Mouse (Mus musculus) heart, embryonic 16.5 days (tissue): ENCODE measurements around the gene Zfp148. TPM values are rescaled to one million over a fixed set of nuclear protein-coding genes. Genes with fewer than 3 reads are reported as not detected.

Experiments used
- ATAC-seq: fragments of 200-750 bp; cut with Nextera tagmentation; replicated peaks from 2 replicates; pipeline ENCODE4 v1.8.0; 2017; ENCODE audit warnings: moderate number of reproducible peaks; ENCODE audit not compliant: insufficient read depth, low FRiP score; ENCODE audit errors: extremely low read depth
- H3K27ac ChIP-seq: fragments of 300-500 bp; sonication (generic); 2 replicates; pipeline ENCODE4 v1.5.1; 2014; ENCODE audit warnings: mild to moderate bottlenecking, low read length, control low read depth, moderate library complexity
- H3K27me3 ChIP-seq: fragments of 300-500 bp; sonication (generic); 2 replicates; pipeline ENCODE4 v1.6.1; 2014; ENCODE audit warnings: low read length, mixed read lengths; ENCODE audit not compliant: control insufficient read depth, insufficient read depth
- H3K36me3 ChIP-seq: fragments of 300-500 bp; sonication (generic); 2 replicates; pipeline ENCODE4 v1.6.1; 2014; ENCODE audit not compliant: control insufficient read depth, insufficient read depth
- H3K4me1 ChIP-seq: fragments of 300-500 bp; sonication (generic); 2 replicates; pipeline ENCODE4 v1.6.1; 2014; ENCODE audit warnings: low read length, mixed read lengths; ENCODE audit not compliant: control insufficient read depth, insufficient read depth
- H3K4me2 ChIP-seq: fragments of 300-500 bp; sonication (generic); 2 replicates; pipeline ENCODE4 v1.6.1; 2014; ENCODE audit warnings: low read depth, mild to moderate bottlenecking, control low read depth, low read length
- H3K4me3 ChIP-seq: fragments of 300-500 bp; sonication (generic); 2 replicates; pipeline ENCODE4 v1.5.1; 2014; ENCODE audit warnings: mild to moderate bottlenecking, control low read depth, low read length
- H3K9ac ChIP-seq: fragments of 300-500 bp; sonication (generic); 2 replicates; pipeline ENCODE4 v1.6.1; 2014; ENCODE audit warnings: low read length, control low read depth
- H3K9me3 ChIP-seq: fragments of 300-500 bp; sonication (generic); replicated peaks from 2 replicates; pipeline ENCODE4 v1.6.1; 2016; ENCODE audit warnings: low read length; ENCODE audit not compliant: control insufficient read depth
- whole genome bisulfite sequencing: fragments of 180-500 bp; shearing (Covaris S2); extraction: QIAGEN DNeasy Blood & Tissue Kit; methylation state at CpG from one replicate; pipeline ENCODE4 v1.1.7; 2014; 5-methylcytosine and 5-hydroxymethylcytosine counted together
- polyA plus RNA-seq: library from polyadenylated mRNA; unstranded; fragments of >200 nt; fragmentation: Nextera tagmentation; extraction: Ambion mirVana; gene quantifications from 2 replicates; pipeline ENCODE4 v1.2.1, GENCODE M21; 2015

The Zfp148 gene
- polyA plus RNA-seq, 1 experiment from 2014 or later, result 41.5 TPM

DNA sequence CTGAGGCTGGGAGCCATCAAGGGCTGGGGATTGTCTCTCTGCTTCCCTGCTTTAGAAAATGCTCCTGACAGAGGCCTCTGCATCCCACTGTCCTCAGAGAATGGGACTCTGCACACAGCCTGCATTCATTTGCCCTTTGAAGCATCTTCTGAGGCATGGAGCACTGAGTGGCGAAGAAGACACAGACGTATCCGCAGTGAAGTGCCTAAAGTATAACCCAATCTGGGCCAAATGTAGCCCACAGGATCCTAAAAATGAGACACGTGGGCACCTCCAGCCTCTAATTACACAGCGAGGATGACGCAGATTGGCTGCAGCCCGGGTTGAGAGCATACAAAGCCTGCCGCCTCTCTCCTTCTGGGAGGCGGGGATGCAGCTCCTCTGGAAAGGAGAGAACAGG lies 36.3 kb upstream of the Zfp148 start:
- Histone ChIP-seq H3K9ac (no peak overlapping the region), H3K27ac (peak overlapping the region; percentile 48), H3K4me1 (peaks cover 4% of the 10 kb centered on the region; the same call in 1 of the 2 replicates), H3K4me3 (no peak overlapping the region), H3K36me3 (no peaks in the 10 kb centered on the region), H3K27me3 (no peaks in the 10 kb centered on the region), H3K9me3 (no peaks in the 10 kb centered on the region), H3K4me2 (no peak overlapping the region)
- WGBS, result 72% methylated on average over 9 of the region's 9 CpGs
- ATAC-seq, result no peak

DNA sequence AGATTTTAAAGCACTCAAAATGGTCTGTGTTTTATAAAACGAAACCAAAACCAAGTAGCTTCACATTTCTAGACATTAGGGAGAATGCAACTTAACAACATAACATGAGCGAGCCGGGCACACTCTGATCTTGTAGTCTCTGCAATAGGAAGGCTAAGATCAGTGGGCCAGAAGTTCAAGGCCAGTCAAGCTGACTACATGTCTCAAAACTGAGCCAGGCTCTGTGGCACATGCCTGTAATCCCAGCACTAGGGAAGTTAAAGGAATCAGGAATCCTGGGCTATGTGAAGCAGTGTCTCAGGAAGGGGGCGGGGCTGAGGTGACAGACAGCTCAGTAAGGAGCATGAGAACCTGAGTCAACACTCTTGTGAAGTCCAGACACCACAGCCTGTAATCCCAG lies 35.8 kb upstream of the Zfp148 start:
- ATAC-seq, result no peak
- Histone ChIP-seq H3K9me3 (no peaks in the 10 kb centered on the region), H3K4me2 (no peak overlapping the region), H3K4me3 (no peak overlapping the region), H3K36me3 (no peaks in the 10 kb centered on the region), H3K27me3 (no peaks in the 10 kb centered on the region), H3K27ac (no peak overlapping the region), H3K9ac (no peak overlapping the region), H3K4me1 (peaks cover 4% of the 10 kb centered on the region; the same call in 1 of the 2 replicates)
- 70% methylated on average over 4 of the region's 4 CpGs for WGBS

DNA sequence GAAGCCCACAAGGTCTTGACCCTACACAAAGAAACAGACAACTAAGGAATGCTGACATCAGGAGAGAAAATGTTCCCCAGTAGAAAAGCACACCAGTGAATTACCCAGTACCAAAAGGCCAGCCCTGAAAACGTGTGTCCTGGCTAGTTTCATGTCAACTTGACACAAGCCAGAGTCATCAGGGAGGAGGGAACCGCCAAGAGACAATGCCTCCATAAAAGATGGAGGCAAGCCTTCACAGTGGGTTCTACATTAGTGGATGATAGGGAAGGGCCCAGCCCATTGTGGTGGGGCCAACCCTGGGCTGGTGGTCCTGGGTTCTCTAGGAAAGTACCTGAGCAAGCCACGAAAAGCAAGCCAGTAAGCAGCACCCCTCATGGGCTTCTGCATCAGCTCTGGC lies 34.3 kb upstream of the Zfp148 start:
- no peak for ATAC-seq
- Histone ChIP-seq H3K9ac (no peak overlapping the region), H3K4me1 (peaks cover 4% of the 10 kb centered on the region; the same call in 1 of the 2 replicates), H3K36me3 (no peaks in the 10 kb centered on the region), H3K9me3 (no peaks in the 10 kb centered on the region), H3K27me3 (no peaks in the 10 kb centered on the region), H3K27ac (no peak overlapping the region), H3K4me3 (no peak overlapping the region), H3K4me2 (no peak overlapping the region)
- 38% methylated on average over 3 of the region's 3 CpGs for WGBS

DNA sequence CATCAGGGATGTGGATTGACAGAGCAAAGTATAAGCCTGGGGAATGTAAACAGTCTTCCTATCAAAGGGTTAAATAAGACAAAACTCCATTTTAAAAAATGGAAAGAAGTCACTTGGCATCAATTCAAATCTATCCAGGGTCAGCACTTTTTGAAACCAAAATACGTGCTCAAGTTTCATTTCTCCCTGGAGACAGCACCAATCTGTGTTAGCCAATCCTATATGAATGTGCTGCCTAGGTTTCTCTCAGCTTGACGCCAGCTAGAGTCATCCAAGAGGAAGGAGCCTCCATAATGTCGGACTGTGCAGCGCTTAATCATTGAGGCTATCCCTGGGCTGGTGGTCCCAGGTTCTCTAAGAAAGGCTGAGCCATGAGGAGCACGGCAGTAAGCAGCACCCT lies 33.5 kb upstream of the Zfp148 start:
- H3K9me3 ChIP-seq, result no peaks in the 10 kb centered on the region
- no peak overlapping the region for H3K27ac ChIP-seq
- no peak overlapping the region for H3K9ac ChIP-seq
- H3K36me3 ChIP-seq, result no peaks in the 10 kb centered on the region
- no peak overlapping the region for H3K4me3 ChIP-seq
- no peaks in the 10 kb centered on the region for H3K27me3 ChIP-seq
- peaks cover 4% of the 10 kb centered on the region; the same call in 1 of the 2 replicates for H3K4me1 ChIP-seq
- H3K4me2 ChIP-seq, result no peak overlapping the region
- ATAC-seq, result no peak
- 68% methylated on average over 5 of the region's 5 CpGs for WGBS

DNA sequence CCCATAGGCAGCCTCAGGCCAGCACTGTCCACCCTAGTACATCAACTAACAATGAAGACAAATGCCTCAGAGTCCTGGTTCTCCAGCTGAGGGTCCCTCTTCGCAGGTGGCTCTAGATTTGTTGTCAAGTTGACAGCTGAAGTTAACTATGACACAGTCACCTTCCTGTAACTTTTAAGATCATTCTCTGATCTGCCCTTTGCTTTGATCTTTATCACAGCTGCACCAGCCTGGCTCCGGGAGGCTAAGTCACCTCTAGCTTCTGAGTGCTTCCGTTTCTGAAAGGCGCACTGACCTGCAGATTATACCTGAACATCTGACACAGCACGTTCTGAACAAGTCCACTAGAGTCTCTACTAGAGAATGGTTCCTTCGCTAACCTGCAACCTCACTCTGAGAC lies 22.8 kb upstream of the Zfp148 start:
- H3K27ac ChIP-seq, result no peak overlapping the region
- WGBS, result 57% methylated on average over 6 of the region's 6 CpGs

DNA sequence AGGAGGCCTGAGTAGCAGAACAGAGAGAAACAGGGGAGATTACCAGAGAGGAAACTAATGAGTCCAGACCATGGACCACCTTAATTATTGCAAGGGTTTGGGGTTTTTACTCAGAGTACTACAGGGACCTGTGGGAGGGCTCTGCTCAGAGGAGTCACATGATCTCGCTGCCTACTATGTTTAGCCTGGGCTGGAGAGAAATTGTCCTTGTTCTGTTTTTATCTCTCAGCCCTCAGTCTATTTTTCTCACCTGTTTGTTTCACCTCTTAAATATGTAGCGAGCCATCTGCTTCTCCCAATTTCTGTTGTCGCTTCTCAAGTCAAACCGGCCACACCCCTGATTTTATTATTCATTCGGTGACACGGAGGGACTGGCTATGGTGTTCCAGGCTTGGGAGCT lies 14.9 kb upstream of the Zfp148 start:
- peak; percentile 62; the same call in 1 of the 2 replicates for ATAC-seq
- no peaks in the 10 kb centered on the region for H3K9me3 ChIP-seq
- peak overlapping the region; percentile 82 for H3K27ac ChIP-seq
- peaks cover 11% of the 10 kb centered on the region for H3K4me1 ChIP-seq
- no peak overlapping the region for H3K4me3 ChIP-seq
- H3K4me2 ChIP-seq, result no peak overlapping the region
- no peaks in the 10 kb centered on the region for H3K27me3 ChIP-seq
- 58% methylated on average over 6 of the region's 6 CpGs for WGBS
- H3K9ac ChIP-seq, result peak overlapping the region; percentile 14; the same call in 1 of the 2 replicates
- no peaks in the 10 kb centered on the region for H3K36me3 ChIP-seq

More for the DNA sequence above, 22.8 kb upstream of the Zfp148 start:
- no peak overlapping the region for H3K4me3 ChIP-seq
- ATAC-seq, result no peak
- 0 out of 2 replicates have a peak, but pooled peaks cover 3% of the 10 kb centered on the region for H3K4me1 ChIP-seq
- no peaks in the 10 kb centered on the region for H3K36me3 ChIP-seq
- H3K9me3 ChIP-seq, result no peaks in the 10 kb centered on the region
- no peak overlapping the region for H3K4me2 ChIP-seq
- no peaks in the 10 kb centered on the region for H3K27me3 ChIP-seq
- no peak overlapping the region for H3K9ac ChIP-seq

DNA sequence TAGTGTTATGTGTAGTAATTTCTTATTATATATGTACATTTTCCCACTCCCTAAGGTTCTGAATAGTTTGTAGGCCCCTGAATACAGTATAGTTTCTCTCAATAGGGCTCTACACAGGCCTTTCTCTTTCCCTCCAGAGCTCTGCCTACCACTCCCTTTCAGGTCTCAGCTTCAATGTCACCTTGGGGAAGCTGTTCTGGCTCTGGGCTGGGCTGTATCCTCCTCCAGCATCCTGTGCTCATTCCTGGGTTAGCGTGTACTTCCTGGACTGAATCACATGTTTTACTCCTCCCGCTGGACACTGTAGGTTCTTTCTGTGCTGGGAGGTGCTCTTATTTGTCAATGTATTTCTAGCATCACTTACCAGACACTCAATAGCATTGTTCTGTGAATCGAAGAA lies 12.0 kb upstream of the Zfp148 start:
- H3K4me1 ChIP-seq, result peaks cover 11% of the 10 kb centered on the region
- no peaks in the 10 kb centered on the region for H3K27me3 ChIP-seq
- 0 out of 2 replicates have a peak, but pooled peaks have one; percentile 58 for ATAC-seq
- no peaks in the 10 kb centered on the region for H3K9me3 ChIP-seq
- no peak overlapping the region for H3K4me3 ChIP-seq
- H3K36me3 ChIP-seq, result no peaks in the 10 kb centered on the region
- peak overlapping the region; percentile 28; the same call in 1 of the 2 replicates for H3K27ac ChIP-seq
- no peak overlapping the region for H3K4me2 ChIP-seq
- 50% methylated on average over 3 of the region's 3 CpGs for WGBS
- H3K9ac ChIP-seq, result no peak overlapping the region

DNA sequence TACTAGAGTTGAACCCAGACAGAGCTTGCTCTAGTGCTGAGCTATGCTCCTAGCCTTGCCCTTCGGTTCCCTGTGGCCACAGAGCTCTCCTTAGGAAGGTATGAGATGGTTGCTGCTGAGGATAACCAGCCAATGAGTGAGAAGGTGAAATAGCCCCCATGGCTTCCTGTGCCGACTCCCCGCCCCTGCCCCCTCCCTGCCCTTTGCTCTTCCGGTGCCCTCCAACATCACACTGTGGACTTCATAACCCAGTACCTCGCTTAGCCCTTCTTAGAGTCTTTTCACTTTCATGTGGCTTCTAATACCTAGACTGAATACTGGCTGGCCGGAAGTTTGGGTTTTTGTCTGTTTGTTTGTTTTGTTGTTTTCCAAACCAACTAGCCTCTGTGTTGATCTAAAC lies 9.8 kb upstream of the Zfp148 start:
- Histone ChIP-seq H3K9me3 (no peaks in the 10 kb centered on the region), H3K9ac (no peak overlapping the region), H3K27me3 (no peaks in the 10 kb centered on the region), H3K4me2 (no peak overlapping the region), H3K27ac (no peak overlapping the region), H3K4me3 (no peak overlapping the region), H3K4me1 (peaks cover 8% of the 10 kb centered on the region), H3K36me3 (no peaks in the 10 kb centered on the region)
- ATAC-seq, result no peak
- 48% methylated on average over 6 of the region's 6 CpGs for WGBS

DNA sequence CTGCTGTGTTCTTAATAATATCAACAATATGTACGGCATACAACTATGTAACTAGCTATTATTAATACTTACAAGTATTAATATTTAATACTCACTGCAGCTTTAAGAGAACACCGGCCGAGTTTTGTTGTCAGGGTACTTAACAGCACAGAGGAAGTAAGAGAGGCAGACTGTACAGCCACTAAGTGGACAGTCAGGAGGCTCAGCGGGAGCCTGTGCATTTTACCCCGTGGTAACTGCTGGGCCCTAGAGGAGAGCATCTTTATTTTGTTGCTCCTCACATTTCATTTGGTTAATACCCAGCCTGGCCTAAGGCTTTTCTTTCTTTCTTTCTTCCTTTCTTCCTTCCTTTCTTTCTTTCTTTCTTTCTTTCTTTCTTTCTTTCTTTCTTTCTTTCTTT lies 8.0 kb upstream of the Zfp148 start:
- no peaks in the 10 kb centered on the region for H3K9me3 ChIP-seq
- no peak overlapping the region for H3K27ac ChIP-seq
- H3K27me3 ChIP-seq, result no peaks in the 10 kb centered on the region
- 54% methylated on average over 5 of the region's 5 CpGs for WGBS
- 0 out of 2 replicates have a peak, but pooled peaks cover 2% of the 10 kb centered on the region for H3K4me1 ChIP-seq
- no peaks in the 10 kb centered on the region for H3K36me3 ChIP-seq
- no peak for ATAC-seq
- H3K9ac ChIP-seq, result no peak overlapping the region
- no peak overlapping the region for H3K4me3 ChIP-seq
- H3K4me2 ChIP-seq, result no peak overlapping the region
